Mouse (Mus musculus): ENCODE data around the gene Meis1.

The Meis1 gene

DNA sequence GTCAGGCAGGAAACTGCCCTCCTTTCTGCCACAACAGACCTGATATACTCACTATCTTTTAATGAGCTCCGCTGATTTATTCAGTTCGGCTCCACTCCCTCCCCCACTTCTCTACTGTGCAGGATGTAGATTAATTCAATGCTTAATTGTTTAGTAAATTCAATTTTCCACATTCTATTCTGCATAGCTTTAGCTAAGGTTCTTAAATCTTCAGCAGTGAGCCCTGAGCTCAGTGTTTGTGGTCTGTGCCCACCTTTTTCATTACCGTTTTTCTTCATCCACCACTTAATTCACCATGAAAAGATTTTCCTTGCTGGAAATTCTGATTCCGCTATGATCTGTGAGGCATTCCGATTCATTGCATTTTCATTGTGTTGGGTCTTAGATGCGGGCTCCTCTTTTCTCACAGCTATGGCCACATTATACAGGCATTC is 28.5 kb downstream of the Meis1 start:
- no peak for DNase-seq (ENCODE audit: low read depth, low spot score)

DNA sequence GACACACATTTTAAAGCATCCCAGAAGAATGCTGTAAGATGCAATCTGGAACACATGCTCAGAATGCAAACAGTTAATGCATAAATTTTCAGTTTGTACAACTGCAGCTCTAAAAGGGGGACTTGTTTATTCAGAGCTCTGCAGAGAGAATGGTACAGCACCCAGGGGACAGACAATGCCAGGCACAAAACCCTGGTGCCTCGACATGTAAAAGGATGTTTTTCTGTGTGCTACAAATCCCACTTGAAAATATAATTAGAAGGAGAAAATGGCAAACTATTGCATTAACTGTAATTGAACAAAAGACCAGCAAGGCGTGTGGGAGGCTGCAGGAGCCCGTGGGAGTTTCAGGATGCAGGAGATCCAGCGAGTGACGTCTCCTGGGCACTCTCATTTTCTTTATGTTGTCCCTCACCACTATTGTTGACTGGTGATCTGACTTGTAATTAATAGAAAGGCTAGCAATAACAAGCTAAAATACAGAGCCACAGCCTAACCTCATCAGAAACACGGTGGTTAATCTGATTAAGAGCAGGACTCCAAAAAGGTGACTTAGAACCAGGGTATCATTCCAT is 29.0 kb downstream of the Meis1 start:
- DNase-seq (ENCODE audit: low read depth, low spot score): no peak

DNA sequence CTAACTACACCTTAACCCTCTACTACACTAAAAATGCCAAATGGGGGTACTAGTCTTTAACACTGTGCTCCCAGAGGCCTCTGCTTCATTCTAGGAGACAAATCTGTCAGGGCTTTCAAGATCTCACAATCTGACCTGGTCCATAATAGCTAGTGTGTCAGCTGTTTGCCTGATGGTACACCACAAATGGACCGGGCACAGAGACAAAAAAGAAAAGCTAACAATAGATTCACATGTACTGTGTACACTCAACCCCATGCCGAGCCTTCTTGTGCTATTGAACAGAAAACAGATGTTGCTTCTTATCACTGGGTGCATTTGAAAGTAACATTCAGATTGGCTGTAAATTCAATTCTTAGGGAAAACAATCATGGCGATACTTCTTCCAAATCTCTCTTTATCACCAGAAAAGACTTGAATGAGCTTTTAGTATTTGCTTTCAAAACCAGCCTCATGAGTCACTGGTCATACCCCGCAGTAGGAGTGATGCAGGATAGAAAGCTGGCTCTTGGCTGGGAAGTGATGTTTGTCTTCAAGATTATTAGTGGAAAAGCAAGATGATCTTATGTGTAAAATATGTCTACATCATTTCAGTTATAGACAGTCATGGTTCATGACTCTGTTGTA is 30.0 kb downstream of the Meis1 start:
- DNase-seq (ENCODE audit: low read depth, low spot score): no peak

DNA sequence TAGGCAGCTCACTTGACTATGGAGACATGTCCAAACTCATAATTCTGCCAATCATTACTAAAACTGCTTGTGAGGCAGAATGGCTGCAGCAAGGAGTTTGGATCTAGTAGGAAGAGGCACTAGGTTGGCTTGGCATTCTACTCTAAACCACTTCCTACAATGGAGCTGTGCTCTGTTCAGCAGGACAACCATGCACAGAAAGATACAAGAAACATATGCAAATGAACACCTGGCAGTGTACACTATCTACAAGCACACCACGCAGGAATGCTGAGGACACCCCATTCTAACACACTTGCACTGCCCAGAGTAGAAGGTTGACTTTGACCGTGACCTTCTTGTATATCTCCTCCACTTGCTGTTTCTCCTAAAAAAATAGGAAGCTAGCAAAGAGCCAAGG is 35.0 kb downstream of the Meis1 start:
- no peak for DNase-seq (ENCODE audit: low read depth, low spot score)

DNA sequence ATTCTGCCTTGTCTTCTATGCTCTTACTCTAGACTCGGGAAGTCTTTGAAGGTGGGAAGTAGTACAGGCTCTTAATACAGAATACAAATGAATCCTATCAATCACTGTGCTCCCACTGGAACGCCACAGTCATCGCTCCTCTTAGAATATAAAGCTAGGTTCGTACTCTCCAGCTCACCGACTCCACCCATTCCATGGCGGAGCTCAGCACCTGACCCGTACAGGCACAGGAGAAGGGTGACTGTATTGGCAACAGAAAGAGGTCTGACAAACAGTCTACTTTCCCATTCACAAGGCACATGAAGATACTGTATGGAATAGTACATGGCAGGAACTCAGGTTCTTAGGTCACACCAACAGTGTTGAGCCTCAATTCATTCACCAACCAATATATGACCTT is 35.5 kb downstream of the Meis1 start:
- DNase-seq (ENCODE audit: low read depth, low spot score): no peak

DNA sequence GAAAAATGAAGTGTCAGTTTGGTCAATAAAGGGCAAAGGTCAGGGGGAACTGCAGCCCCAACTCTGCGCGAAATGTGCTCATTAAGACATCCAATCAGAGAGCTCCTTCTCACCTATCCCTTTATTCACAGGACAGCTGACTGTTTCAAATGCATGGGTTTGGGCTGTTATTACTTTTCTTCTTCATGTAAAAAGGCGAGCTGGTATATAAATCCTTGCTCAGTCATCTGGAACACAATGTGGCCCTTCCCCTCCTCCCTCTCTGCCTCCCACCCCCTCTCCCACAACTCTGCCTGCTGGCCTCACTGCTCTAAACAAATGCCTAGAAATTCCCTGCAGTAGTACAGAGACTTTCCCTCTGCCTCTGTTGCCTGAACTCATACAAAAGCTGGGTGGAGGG is 36.5 kb downstream of the Meis1 start:
- DNase-seq (ENCODE audit: low read depth, low spot score): no peak

DNA sequence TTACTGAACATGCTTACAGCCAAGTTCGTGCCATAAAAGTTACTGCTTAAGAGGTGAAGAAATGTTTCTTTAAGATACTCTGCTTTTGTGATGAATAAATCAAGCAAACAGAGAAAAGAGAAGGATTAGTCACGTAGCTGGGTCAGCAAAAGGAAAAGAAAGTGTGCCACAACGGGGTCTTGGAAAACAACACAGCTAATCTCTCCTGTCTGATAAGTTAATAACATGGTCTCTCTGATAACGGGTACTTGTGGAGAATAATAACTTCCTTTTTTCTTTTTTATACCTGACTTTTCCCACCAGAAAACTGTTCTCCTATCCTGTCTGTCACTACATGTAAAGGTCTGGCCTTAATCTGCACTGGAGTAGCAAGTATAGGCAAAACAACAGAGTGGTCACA is 37.4 kb downstream of the Meis1 start:
- DNase-seq (ENCODE audit: low read depth, low spot score): no peak

DNA sequence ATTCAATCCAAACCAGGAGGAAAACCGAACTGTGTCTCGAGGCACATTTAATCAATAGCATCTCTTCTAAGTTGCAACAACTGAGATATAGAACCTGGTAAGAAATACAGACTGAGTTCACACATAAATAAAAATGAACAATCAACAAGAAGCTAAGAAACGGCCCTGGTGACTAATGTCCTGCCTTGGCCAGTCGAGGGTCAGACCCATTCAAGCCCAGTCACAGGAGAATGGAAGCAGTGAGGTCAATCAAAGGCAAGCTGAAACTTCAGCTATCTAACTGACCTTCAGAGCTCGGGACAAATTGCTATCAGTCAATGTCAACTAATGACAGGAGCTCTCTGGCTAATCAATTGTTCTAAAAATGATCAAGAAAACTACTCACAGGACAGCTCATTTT is 38.2 kb downstream of the Meis1 start:
- no peak for DNase-seq (ENCODE audit: low read depth, low spot score)

DNA sequence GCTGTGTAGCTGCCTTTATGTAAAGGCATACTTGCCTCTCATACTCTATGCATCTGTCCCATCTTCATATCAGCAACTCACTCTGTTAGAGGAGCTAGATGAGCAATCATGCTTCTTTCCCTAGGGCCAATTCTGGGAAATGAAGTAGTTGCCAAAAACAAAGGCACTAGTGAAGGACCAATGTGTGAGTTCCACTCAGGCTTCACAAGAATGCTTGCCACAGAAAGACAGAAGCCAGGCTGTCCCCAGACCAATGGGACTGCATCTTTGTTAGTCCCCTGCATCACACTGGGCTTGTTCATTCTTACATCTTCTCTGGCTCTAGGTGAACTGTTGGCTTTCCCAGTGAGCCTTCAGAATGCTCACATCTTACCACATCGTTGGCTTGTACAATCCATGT is 43.7 kb downstream of the Meis1 start:
- DNase-seq (ENCODE audit: low read depth, low spot score): no peak

DNA sequence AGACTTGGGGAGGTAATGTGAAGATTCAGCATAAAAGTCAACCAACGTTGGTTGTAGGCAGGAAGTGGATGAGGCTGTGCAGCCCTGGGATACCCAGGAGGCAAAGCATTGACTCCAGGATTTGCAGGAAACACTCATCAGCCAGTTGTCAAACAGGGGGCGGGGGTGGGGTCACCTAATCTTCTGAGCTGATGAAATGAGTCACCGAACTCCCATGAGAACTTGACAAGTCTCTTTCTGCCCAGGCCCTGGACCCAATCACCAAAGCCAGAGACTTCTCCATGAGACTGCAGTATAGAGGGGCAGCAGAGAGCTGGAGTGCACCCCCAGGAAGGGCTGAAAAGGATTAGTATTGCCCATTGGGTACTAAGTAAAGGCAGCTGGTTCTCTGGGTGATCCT is 45.0 kb downstream of the Meis1 start:
- no peak for DNase-seq (ENCODE audit: low read depth, low spot score)

DNA sequence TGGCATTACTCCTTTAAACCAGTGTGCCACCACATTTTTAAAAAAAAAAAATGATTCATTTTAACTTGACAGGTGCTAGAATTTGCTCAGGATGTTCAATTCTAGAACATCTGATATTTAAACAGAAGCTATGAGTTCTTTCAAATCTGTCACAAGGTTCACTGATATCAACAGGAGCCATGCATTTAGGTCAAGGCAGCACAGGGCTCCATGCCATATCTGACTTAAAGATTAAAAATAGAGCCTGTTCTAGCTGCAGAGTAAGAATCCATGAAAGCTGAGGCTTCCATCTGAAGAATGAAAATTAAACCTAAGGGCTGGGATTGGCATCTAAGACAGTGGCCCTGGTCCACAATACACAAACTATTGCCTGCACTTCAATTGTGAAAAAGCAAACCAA is 45.8 kb downstream of the Meis1 start:
- no peak for DNase-seq (ENCODE audit: low read depth, low spot score)

DNA sequence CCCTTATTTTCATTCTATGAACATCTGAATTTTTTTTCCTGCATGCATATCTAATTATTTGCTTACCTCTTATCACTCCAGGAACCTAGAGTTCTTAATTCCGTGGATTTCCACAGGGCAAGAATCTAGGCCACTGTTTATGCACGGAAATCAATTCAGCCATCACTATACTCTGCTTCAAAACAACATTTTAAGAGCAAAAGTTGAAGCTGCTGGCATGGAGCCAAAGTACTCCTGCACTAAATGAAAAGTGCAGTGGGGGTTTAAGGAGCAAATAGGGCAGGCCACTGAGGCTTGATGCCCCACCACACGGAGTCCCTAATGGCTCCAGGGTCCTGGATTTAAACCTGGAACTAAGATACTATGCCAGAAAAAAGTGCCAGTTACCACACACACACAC is 47.2 kb downstream of the Meis1 start:
- DNase-seq (ENCODE audit: low read depth, low spot score): no peak

DNA sequence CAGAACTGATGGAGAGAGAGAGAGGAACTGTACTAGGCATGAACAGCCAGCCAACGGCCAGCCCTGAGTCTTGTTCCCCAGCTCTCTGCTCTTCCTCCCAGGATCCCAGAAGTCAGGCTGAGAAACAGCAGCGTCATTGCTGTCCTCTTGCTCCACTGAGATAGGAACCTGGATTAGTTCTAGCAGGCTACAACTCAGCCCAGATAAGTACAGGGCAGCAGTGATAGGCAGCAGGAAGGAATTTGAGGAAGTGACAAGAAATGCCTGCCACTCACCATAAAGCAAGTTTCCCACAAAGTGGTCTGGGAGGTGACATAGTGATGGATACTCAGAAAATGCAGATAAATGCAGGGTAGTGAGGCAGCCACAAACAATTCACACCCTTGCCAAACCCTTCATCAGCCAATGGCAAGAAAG is 48.9 kb downstream of the Meis1 start:
- DNase-seq (ENCODE audit: low read depth, low spot score): no peak

DNA sequence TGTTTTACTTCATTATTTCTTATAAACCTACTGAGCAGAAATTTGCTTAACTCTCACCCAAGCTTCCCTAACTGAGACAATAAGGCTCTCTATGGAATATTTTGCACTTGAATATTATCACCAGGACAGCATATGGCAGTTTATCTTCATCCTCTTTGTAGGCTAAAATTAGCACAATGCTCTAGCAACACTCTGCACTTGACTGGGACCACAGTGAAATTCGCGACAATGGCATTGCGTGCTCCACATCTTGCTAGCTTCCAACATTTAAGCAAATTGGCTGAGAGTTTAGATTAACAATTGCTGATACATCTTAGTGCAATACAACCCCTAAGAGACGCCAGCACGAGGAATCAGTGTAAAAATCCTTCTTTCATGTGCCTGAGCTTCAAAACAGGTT is 54.4 kb downstream of the Meis1 start:
- peak; percentile 34 for DNase-seq (ENCODE audit: low read depth, low spot score)

DNA sequence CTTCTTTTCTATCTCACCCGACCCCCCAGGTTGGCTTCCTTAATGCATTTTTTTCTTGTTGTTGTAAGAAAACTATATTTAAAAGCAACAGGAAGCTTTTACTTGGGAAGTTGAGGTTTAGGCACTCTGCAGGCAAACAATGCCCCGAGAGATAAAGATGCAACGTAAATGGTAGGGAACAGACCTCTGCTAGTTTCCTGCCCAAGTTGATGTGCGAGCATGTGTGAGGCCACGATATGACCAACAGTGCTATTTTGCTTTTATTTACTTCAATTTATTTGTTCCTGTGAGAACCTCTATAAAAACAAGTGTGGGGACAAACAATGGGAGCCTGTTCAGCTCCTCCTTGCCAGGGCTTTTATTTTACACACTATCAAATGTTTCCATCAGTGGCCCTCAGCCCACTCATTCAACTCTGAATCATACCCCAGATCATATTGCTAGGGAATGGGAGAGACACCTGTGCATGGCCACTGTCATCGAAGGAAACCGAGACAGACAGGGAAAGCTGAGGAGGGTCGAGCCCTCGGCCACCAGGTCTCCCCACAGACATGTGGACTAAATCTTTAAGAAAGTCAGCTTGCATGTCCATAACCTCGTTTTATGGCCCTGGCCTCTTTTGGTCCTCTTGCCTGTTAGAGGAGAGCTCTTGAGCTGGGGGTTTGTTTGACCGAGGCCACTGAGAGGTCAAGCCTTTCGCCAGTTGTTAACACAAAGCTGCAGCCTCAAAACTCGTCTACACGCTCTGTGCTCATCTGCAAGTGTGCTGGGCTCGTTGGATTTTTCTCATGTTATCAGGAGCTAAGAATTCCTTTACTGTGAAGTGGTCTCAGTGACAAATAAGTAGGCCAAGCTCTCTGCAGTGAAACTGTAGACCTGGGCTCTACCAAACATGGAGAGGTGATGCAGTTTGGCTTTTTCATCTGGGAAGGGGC is 55.3 kb downstream of the Meis1 start:
- DNase-seq (ENCODE audit: low read depth, low spot score): no peak

DNA sequence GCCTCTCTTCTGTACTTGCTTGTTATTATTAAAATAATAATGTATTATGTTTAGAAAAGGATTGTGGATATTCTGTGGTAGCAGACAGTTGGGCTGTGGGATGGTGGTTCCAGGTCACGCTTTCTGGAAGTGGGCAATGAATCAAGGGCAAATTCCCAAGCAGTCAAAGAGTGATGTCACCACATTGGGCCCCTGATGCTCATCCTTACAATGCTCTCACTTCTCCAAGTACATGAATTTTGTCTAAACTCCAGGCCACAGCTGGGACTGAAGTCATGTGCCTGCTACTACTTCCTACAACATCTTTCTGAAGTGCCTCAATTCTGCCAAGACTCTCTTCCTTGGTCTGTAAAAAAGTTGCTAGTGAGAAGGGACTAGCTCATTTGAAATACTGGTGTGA is 59.3 kb downstream of the Meis1 start:
- DNase-seq (ENCODE audit: low read depth, low spot score): no peak

DNA sequence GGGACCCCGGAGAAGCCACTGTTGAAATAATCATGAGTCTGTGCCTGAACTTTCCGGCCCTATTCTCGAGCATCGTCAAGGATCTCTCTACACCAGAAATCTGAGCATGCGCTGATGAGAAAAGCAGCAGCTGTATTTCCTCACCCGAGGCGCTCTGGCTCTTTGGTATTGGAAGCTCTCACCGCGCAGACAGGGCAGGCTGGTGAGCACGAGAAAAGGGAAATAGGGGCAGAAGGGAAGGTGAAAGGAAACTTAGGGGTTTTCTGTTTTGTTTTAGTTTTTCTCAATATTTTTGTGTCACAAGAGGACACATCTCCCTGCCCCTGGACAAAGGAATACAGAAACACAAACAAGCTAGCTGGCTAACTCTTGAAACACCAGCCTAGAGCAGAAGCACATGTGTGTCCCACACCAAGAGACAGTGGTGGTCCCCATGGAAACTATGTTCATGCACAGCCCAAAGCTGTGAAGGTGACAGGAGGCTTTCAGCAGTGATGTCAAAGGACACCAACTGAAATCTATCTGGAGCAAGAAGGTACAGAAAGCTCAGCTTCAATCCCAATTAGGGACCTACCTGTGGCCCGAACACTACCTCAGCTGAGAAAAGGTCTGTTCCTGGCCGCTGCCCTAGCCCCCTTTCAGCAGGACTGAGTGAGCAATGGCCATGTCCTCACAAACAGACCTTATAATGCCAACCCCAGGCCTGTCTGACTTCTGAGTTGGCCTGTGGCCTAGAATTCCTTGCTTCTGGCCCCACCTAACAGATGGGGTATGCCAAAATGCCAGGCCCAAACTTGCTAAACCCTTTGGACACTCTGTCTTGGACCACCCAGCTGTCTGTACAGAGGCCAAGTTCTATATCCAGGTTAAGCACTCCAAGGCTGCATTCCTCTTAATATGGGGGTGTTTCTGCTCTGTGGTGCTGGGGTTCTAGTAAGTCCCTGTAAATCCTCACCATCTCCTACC is 60.7 kb downstream of the Meis1 start:
- DNase-seq (ENCODE audit: low read depth, low spot score): no peak

DNA sequence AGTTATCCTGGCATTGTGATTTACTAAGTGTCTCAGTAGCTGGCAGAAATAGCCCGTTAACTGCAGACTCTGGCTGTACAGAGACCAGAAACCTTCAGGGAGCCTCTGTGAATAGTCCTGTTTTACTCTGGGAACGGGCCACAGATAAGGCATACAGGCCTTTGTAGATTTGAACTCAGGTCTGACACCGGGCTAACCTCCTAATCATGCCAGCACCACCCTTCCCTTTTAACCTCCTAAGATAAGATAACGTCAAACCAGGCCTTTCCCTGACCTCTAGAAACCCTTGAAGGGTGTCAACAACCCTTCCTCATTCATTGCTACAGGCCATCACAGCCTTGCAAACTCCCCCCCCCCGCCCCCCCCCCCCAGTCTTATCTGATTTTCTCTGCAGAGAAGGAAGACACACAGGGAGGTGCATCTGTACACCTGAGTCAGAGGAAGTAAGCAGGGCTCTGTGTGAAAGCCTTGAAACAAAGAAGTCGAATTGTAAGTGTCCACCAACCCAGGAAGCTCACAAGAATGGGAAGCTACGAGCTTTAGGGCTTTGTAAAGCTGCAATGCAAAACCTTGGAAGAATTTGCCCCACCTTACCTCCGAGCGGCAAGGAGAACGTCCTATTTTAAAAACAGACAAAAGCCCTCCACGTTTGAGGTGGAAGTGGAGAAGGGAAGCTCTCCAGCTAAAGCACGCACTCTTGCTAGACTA is 61.5 kb downstream of the Meis1 start:
- no peak for DNase-seq (ENCODE audit: low read depth, low spot score)

DNA sequence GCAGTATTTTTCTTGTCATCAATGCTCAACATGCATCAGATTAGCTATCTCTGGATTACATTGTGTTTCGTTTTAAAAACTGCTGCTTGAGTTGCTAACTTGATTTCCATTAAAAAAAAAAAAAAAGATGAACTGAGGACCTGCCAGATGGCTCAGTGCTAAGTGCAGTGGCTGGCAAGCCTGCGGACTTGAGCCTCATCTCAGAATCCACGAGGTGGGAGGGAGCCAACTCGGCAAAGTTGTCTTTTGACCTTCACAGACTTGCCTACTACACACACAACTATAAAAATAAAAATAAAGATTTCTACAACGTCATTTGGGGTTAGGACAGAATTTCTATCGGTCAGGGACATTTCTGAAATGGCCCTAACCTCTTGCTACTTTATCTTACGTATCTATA is 62.8 kb downstream of the Meis1 start:
- no peak for DNase-seq (ENCODE audit: low read depth, low spot score)

DNA sequence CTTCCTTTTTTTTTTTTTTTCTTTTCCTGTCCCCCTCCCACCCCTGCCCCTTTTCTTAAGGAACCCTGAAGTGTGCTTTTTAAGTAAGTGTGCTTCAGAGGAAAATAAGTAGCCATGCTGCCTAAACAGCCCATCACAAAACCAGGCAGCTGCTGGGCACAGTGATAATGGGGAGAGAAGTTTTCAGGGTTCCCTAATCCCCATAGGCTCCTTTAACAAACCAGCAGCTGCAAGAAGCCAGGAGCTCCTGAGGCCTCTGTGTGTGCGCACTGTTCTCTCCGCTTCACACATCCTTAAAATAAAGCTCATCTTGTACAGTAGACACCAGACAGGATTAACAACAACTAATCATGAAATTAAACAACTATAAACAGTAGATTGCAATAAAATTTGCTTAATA is 63.9 kb downstream of the Meis1 start:
- no peak for DNase-seq (ENCODE audit: low read depth, low spot score)

DNA sequence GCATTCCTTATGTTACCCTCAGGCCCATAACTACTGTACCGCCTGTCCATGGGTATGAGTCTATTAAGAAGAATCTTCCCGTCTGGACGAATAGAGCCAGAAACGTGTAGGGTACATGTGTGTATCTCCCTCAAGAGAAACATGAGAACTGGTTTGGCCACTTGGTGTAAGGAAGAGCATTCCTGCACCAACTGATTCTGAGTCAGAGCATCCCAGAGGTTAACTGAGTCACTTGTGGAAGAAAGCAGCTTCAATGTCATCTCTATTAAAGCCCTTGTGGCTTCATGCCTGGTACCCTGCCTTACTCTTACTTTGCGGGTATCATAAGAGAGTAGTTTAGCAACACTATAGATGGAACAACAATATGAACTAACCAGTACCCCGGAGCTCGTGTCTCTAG is 64.9 kb downstream of the Meis1 start:
- DNase-seq (ENCODE audit: low read depth, low spot score): no peak

All from retina, postnatal 7 days (tissue).